Mouse (Mus musculus) common myeloid progenitor, adult 5-6 weeks (primary cell): ENCODE results near the gene Snrnp35. TPM values are rescaled to one million over a fixed set of nuclear protein-coding genes. Genes with fewer than 3 reads are reported as not detected.

Experiments used
- ATAC-seq: replicated peaks from 2 replicates; pipeline ENCODE4 v1.8.0; 2016; ENCODE audit warnings: low read depth, mild to moderate bottlenecking, moderate TSS enrichment, inconsistent platforms; ENCODE audit not compliant: poor library complexity, severe bottlenecking
- total RNA-seq: library from RNA; stranded (forward); fragments of 200-1000, 187-1606 nt; gene quantifications from 2 replicates; pipeline ENCODE4 v1.2.3, GENCODE M21; 2017

The Snrnp35 gene
- total RNA-seq, 1 experiment from 2014 or later: 12.1 TPM

DNA sequence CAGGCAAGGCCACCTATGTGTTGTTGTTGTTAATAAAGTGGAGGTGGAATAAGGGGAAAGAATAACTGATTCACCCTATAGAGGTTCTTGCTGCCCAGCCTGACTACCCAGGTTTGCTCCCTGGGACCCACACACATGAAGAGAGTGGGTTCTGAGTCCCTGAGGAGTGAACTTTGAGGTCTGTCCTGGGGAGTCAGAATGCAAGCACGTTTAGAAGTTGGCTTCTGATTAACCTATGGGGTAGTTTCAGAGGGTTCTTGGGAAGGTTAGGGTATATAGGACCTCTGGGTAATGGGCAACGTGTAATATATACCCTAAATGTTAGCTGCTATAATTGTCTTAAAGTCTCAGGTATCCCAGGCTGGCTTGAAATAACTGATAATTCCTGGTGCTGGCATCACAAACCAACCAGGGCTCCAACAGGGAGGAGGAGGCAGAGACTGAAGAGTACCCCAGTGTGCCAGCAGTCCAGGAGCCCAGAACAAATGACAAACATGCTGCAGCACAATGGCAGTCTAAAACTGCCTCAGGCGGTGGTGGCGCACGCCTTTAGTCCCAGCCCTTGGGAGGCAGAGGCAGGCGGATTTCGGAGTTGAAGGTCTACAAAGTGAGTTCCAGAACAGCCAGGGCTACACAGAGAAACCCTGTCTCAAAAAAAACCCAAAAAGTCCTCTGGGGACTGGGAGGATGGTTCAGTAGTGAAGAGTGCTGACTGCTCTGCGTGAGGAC lies 20.5 kb upstream of the Snrnp35 start:
- no peak for ATAC-seq

DNA sequence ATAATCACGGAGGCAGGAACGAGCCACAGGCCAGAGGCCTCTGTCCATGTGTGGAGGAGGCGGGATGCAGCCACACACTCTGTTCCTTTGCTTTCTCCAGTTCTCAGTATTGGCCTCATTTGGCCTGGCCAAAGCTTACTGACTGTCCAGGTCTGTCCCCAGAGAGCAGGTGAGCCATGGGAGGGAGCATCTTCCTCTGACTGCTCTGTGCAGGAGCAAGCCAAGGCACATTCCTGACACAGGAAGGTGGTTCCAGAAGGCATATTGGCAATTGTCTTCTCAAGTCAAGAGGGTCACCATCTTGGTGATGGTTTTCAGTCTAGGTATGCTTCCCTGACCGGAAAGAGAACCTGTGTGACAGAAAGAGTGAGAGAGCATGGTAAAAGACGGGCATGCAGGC lies 19.5 kb upstream of the Snrnp35 start:
- ATAC-seq: no peak

DNA sequence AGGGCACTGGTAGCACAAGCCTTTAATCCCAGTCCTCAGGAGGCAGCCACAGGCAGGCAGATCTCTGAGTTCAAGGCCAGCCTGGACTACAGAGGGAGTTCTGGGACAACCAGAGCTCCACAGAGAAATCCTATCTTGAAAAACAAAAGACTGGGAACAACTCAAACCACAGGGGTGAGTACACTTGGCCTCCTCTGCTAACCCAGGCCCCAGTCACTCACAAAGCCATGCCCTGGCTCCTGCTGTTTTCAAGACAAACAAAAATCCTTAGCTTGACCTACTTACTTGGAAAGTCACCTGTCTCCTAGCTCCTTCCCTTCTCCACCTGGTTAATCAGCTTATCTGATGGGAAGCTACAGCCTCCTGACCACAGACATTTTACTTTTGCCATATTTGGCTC lies 18.0 kb upstream of the Snrnp35 start:
- ATAC-seq: no peak

DNA sequence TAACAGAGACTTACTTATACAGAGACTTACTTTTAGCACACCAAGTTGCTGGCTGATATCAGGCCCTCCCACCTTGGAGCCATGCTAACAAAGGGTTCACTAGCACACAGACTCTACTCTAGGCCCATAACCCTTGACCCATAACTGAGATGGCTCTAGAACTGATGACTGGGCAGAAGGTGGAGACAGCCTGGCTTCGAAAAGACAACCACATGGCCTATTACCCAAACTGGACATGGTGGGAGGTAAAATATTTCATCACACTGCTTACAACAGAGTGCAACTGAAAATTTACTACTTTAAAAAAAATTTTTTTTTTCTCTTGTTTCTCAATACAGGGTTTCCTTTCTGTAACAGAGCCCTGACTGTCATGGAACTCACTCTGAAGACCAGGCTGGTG lies 15.2 kb upstream of the Snrnp35 start:
- ATAC-seq: no peak

DNA sequence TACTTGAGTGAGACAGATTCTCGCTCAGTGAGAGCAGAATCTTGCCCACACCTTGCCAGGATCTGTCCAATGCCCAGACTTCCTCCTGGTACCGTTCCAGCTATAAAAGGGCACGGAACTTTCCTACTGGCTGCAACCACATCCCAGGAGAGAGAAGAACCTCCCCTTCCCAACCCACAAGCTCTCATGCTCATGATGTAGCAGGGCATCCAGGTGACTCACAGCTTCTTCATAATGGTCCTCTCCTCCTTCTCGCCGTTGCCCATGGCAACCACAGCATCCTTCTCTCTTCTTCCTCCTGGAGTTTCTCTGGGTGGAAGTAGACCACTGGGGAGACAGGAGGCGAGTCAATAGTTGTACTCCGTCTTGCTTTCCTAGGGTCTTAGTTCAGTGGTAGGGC lies 14.6 kb upstream of the Snrnp35 start:
- ATAC-seq: no peak

DNA sequence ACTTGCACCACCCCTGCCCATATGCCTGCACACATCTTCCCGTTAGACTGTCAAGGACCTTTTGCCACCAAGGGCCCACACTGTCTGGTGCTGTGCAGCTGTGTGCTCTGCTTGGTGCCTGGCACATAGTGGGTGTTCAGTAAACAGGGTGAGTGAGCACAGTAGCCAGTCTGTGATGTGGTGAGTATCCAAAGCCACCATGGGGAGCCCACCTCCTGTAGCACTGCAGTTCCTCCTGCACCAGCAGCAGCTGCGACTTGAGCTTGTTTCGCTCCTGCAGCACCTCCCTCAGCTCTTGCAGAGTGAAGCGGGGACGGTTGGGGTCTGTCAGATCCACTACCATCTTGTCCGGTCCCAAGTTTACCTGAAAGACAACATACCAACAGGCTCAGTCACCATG lies 13.4 kb upstream of the Snrnp35 start:
- ATAC-seq: no peak

DNA sequence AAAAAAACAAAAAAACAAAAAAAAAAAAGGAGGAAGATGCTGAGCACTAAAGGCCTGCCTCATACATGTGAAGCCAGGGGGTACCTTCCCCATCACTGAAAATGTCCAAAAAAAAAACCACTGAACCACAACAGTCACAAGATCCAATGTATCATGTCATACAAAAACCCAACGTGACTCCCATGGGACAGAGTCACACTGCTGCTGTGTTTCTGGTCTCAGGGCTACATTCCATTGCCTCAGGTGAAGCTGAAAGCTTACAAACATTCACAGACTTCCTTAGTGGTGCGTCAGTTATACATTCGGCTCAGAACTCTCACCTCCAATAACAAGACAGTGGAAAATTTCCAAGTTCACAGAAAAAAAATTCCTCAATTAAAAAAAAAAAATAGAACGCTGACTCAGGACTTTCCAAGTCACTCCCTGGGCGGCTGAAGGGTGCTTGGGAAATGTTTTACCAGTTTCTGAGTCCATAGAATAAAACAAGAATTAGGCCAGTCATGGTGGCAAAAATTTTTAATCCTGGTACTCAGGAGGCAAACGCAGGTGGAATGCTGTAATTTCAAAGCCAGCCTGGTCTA lies 12.3 kb upstream of the Snrnp35 start:
- no peak for ATAC-seq

DNA sequence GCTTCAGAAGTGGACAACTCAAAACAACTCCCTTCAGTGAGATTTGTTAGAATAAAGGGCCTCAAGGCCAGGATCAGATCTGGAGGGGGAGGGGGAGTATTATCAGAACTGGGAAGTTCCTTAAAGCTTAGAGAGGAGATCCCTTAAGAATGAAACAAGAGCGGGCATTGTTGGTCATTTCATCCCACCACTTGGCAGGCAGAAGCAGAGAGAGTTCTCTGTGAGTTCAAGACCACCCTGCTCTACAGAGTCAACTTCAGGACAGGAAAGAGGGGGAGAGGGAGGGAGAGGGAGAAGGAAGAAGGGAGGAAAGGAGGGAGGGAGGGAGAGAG lies 4.1 kb upstream of the Snrnp35 start:
- ATAC-seq: no peak

DNA sequence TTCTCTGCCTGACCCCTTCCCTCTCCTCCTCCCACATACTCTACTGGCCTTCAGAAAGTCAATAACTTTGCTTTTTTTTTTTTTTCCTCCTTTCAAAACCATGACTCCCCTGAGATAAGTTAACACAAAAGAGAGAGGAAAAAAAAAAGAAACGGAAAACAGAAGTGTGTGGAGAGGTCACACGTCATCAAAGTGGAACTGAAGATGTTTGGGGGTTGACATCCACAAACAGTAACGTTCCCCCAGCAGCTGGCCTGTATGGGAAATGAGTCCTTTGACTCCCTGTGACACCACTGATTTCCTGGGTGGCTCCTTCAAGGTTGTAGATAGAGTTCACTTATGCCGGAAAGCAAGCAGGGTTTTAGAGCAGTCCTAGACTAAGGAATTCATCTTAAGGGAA lies 2.8 kb upstream of the Snrnp35 start:
- no peak for ATAC-seq

DNA sequence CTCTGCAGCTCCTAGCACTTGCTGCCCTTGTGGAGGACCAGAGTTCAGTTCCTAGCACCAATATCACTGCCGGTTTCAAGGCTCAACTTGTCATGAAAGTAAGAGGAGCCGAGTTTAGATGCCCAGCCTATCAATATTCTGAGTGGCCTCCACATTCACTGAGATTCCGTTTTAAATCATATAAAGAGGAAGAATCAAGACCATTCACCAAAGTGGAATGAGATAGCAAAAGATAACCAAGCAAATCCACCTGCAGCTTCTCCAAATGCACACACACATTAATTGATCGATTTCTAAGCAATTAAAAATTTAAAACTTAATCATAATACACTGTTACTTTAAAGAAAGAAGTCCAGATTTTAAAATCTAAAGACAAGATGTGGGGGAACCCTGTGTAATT lies 1.2 kb upstream of the Snrnp35 start:
- ATAC-seq: no peak

DNA sequence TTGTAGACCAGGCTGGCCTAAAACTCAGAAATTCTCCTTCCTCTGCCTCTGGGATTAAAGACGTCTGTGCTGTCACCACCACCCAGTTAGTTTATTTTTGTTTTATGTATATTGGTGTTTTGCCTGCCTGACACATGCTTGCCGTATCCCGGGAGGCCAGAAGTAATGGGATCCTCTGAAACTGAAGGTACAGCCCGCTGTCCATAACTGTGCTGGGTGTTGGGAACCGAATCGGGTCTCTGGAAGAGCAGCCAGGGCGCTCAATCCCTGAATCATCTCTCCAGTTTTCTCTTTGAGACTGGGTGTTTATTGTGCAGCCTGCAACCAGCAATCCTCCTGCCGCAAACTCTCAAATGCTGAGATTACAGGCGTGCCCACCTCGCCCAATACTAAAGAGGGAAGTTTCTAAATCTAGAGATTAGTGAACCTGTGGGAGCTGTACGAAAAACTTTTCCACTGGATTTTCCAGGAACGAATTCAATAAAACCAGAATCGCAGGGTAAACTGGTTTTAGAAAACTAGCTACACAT lies 433 bp upstream of the Snrnp35 start:
- ATAC-seq: no peak

DNA sequence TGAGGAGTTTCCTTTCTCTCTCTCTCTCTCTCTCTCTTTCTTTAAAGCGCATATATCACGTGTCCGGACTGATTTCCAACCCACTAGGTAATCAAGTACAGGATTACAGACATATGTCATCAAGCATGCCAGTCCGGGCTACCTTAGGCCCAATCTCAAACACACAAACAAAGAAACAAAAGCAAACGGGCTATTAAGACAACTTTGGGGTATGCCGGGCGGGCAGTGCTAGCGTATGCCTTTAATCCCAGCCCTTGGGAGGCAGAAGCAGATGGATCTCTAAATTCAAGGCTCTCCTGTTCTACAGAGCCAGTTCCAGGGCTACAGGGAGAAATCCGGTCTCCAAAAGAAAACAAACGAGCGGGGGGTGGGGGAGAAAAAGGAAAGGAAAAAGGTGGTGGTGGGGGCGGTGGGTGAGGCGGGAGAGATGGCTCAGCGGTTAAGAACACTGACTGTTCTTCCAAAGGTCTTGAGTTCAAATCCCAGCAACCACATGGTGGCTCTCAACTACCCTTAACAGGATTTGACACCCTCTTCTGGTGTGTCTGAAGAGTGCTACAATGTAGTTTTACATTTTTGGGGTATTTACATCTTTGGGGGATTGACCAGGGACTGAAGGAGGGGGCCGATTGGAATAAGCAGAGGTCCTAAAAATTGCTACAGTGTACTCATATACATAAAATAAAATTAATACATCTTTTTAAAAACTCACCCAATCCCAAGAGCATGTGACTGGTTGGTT lies 892 bp downstream of the Snrnp35 start:
- ATAC-seq: peak; percentile 16; the same call in 1 of the 2 replicates

DNA sequence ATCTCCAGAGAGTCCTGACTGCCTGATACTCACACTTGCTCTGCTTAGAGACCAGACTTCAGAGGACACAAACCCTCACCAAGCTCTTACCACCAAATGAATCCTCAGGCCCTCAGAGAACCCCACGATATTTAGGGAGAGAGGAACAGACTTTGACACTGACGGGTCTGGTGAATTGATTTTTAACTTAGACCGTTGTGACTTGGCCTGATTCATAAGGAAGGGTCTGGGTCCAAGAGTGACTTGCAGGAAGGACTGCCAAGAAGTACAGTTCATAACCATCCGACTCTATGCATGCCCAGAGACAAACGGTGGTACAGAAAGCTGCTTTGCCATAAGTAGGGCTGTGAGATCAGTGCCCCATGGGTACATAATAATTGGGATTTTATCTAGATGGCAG lies 2.7 kb downstream of the Snrnp35 start:
- no peak for ATAC-seq

DNA sequence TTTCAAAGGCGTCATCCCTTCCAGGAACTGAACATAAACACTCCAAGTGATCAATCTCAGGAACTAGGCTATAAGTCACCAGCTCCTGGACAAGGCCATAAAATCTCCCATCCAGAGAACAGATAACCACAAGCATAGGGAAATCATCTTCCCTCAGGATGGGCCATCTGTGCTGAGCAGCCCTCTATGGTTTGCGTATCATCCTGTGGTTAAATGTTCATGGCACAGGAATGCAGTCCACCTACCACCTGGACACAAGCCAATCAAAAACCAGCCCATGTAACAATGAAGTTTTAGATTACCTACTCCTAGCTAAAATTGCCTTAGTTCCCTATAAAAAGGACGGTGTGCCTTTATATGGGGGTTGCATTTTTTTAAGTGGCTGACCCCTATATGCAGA lies 6.0 kb downstream of the Snrnp35 start:
- ATAC-seq: no peak

DNA sequence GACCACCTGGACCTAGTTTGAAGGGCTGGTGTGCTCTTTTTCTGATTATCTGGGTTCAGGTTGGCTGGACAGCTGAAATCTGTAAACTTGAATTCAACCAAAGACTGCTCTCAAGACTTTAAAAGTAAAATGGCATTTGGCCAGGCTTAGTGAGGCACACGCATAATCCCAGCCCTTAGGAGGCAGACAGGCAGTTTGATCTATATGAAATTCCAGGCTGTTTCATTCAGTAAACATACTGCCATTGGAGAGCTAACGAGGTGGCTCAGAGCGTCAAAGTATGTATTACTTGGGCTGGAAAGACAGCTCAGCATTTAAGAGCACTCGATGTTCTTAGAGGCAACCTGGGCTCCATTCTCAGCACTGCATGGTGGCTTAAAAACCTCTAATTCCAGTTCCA lies 8.8 kb downstream of the Snrnp35 start:
- no peak for ATAC-seq

DNA sequence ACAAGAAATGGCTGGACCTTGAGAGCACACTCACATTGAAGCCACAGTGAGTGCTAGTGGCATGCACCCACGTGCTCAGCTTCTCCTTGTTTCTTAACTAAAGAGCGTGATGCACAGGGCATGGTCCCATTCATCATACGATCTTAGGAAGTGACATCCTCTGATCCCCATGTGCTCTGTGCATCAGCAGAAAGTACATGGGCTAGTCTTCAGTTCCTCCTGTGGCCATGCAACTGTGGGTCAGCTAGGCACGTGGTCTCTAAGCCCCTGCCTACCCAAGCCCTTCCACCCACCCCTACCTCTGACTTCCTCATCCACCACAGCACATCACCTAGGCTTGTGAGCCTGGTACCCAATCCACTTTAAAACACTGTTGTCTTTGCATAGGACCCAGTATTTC lies 9.7 kb downstream of the Snrnp35 start:
- ATAC-seq: peak; percentile 50

DNA sequence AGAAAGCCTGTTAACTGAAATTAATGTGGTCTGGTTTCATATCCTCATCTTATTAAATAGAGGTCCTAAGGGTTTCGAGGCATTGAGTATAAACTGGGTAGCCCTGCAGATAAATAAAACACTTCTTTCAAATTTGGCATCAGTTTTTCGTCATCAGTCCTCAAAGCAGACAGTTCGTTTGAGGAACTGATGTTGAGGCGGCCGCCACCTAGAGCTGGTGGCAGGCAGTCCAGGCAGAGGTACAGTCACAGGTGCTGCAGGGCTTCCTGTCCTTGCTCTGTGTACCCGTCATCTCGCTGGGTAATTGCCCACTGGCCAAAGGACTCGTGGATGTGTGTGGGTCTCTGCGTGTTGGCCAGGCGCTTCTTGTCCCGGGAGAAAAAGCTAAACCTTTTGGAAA lies 10.5 kb downstream of the Snrnp35 start:
- ATAC-seq: peak; percentile 45; the same call in 1 of the 2 replicates

DNA sequence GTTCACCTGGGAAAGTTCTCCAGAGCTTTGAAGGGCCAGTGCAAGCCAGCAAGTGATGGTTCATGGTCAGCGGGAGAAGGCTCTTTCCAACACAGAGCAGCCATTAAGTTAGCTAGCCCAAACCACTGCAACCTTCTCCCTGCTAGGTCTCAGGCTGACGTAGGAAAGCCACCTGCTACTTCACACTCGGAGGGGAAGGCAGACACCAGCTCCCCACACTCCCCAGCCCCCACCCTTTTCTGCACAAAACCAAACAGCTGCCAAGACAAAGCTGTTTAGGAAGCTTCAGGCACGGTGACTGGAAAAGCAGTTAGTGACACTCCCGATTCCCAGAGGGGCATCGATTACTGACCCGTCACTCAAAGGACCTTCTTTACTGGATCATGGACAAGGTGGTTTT lies 12.6 kb downstream of the Snrnp35 start:
- no peak for ATAC-seq

DNA sequence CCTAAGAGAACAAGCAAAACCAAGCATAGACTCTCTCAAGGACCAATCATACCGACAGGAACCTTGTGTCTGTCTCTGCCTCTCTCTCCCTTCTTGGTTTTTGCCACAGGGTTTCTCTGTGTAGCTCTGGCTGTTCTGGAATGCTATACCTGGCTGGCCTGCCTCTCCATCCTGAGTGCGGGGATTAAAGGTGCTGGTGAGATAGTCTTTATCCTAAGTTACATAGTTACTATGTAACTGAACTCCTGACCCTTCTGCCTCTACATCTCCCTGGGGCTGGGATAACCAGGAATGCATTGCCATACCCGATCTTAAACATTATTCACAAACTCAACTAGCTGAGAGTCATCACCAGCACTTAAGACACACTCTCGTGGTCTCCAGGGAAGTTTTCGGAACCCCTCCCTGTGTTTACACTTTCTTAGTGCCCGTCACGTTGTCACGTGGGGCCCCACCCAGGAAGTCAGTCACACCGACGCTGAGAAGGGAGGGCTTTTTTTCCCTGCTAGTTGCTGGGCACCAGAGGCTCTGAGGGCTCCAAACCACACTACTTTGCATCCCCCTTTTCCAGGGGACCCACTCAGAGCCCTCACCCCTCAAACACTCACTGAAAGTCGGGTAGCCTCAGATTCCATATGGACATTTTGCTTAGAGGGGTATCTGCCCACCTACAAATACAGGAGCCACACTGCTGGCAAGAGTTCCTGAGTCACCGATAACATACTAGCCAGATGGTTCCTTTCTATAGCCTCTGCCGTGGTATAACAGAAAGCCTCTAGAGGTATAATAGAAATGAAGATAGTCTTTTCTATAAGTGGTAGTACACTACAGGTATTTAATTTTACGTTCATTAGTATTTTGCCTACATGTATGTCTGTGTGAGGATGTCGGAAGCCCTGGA lies 13.9 kb downstream of the Snrnp35 start:
- 0 out of 2 replicates have a peak, but pooled peaks have one; percentile 27 for ATAC-seq

DNA sequence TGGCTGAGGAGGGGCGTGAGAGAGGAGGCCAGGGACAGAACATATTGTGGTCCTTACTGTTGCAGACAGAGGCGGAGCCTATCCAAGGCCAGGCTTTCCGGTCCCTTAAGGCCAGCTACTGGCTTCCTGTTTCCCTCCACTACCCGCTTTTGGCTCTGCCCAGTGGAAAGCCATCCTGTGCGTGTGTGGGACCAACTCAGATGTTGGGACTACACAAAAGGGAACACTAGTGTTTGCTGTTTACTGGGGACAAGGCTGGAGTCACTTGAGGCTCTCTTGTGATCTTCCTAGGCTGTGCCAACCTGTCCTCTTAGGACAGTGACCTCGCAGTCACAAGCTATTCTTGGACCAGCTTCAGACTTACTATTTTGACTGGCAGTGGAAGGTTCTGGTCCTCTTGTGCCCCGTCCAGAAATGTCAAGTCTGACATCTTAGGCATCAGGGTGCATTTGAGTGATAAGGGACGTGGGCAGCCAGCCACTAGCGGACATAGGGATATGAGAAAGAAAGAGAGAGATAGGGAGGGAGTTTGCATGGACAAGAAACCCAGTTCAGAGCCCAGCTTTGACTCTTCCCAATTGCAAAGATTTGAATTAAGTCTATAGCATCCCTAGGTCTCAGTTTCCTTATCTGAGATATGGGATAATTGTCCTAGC lies 15.4 kb downstream of the Snrnp35 start:
- peak; percentile 63 for ATAC-seq
